Mouse (Mus musculus): ENCODE results near the gene Fam243.

GRCm38 (mm10) chr16:92359229-92359628 is 38.0 kb upstream of the Fam243 start, which contains the start of gene Kcne1:
- TF ChIP-seq CTCF (IDR thresholded peaks at IDR 0.05; ENCODE audit: low read depth) (no peak), EP300 (optimal IDR thresholded peaks at IDR 0.05) (no peak)
